Mouse (Mus musculus) thymus, adult 2 months (tissue): ENCODE data around the gene Ip6k1.

Experiments used
- CTCF ChIP-seq: fragments of 200-500 bp; IDR thresholded peaks from 2 replicates; pipeline ENCODE4 v1.5.1; 2012; ENCODE audit warnings: mild to moderate bottlenecking, control low read depth, low read length, moderate library complexity, borderline replicate concordance; ENCODE audit not compliant: control insufficient read depth, poor library complexity, insufficient read depth; ENCODE audit errors: extremely low read depth
- POLR2A ChIP-seq: fragments of 200-500 bp; IDR thresholded peaks from 2 replicates; pipeline ENCODE4 v1.6.1; 2012; ENCODE audit warnings: mild to moderate bottlenecking, low read length, control low read depth, moderate library complexity; ENCODE audit not compliant: control insufficient read depth, poor library complexity, insufficient read depth; ENCODE audit errors: extremely low read depth

DNA sequence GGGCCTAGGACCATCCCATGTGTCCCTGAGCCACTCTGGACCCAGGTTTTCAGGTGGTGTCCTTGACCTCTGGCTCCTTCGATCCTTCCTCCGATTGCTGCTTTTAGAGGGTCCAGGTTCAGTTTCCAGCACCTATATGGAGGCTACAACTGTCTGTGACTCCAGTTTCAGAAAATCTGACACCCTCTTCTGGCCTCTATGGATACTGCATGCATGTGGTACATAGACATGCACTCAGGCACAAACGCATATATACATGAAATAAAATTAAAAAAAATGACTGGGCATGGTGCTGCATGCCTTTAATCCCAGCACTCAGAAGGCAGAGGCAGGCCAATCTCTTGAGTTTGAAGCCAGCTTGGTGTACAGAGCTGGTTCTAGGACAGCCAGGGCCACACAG is 25.6 kb downstream of the Ip6k1 start:
- TF ChIP-seq CTCF (no peak), POLR2A (no peak)
